Mouse (Mus musculus) embryonic stem cell, embryonic (primary cell): ENCODE results near the gene Ebf1.
"Not testable (repeated sequence)": the region's sequence is repeated elsewhere in the genome, so short reads cannot be mapped to it uniquely, and the experiment has no call there.

ENCODE experiments used
- CTCF ChIA-PET, 4 experiments: fragments of 300-600 bp in 2 of 4; fragments of 350-600 bp in 2 of 4; sonication (Branson Sonifier 250); formaldehyde crosslinking; loops; one replicate each; lab custom pipeline; 2022; ENCODE audit warnings: inconsistent platforms in 2 of 4; lab: Charles Lee
- POLR2A ChIA-PET, 4 experiments: fragments of 300-600 bp in 2 of 4; fragments of 350-600 bp in 2 of 4; sonication (Branson Sonifier 250); formaldehyde crosslinking; loops; one replicate each; lab custom pipeline; 2022; ENCODE audit warnings: antibody characterized with exemption in 4 of 4, inconsistent platforms in 1 of 4; lab: Charles Lee

Ebf1 gene

GRCm38 (mm10) chr11:44616788-44617712 lies at the start of gene Ebf1:
Gene Ebf1, plus strand, starts transcription at chr11:44617317.
- POLR2A ChIA-PET = interaction anchor here in 3 of 4 experiments (0.7 to 1.5 kb wide), 26 partner anchors 9 to 717 kb away, joined by 3 to 11 read pairs (median 4); no protein-coding TSS in a partner anchor
- CTCF ChIA-PET = interaction anchor here in 1 of 4 experiments (0.7 to 1.0 kb wide), 3 partner anchors 216 to 1603 kb away, joined by 3 to 6 read pairs (median 3); no protein-coding TSS in a partner anchor

GRCm38 (mm10) chr11:44570336-44570735 lies 46.8 kb upstream of the Ebf1 start:
- POLR2A ChIA-PET = not testable (repeated sequence)
- CTCF ChIA-PET = interaction anchor here in 2 of 4 experiments (0.7 to 1.1 kb wide), 2 partner anchors 11 to 117 kb away, joined by 3 read pairs; no protein-coding TSS in a partner anchor

- CTCF ChIA-PET = interaction anchor here in 2 of 4 experiments (0.8 to 1.0 kb wide), 2 partner anchors 8 to 9 kb away, joined by 3 to 4 read pairs; no protein-coding TSS in a partner anchor
- POLR2A ChIA-PET = no interaction called here
Observed at GRCm38 (mm10) chr11:44572781-44573180, 44.3 kb upstream of the Ebf1 start.

GRCm38 (mm10) chr11:44573396-44573795 lies 43.7 kb upstream of the Ebf1 start:
- ChIA-PET POLR2A (no interaction called here), CTCF (interaction anchor here in 1 of 4 experiments (0.8 kb wide), 1 partner anchor 8 kb away, joined by 4 read pairs; no protein-coding TSS in a partner anchor)

GRCm38 (mm10) chr11:44574391-44574790 lies 42.7 kb upstream of the Ebf1 start:
- CTCF ChIA-PET = no interaction called here
- POLR2A ChIA-PET = interaction anchor here in 1 of 4 experiments (1.1 to 1.5 kb wide), 2 partner anchors 9 to 18 kb away, joined by 3 read pairs; no protein-coding TSS in a partner anchor

GRCm38 (mm10) chr11:44574820-44575219 lies 42.3 kb upstream of the Ebf1 start:
- ChIA-PET POLR2A (interaction anchor here in 1 of 4 experiments (1.1 to 1.5 kb wide), 2 partner anchors 10 to 18 kb away, joined by 3 read pairs; no protein-coding TSS in a partner anchor), CTCF (no interaction called here)

GRCm38 (mm10) chr11:44577911-44578310 lies 39.2 kb upstream of the Ebf1 start:
- POLR2A ChIA-PET = interaction anchor here in 1 of 4 experiments (1.1 to 1.2 kb wide), 2 partner anchors 9 to 18 kb away, joined by 3 read pairs; no protein-coding TSS in a partner anchor
- CTCF ChIA-PET = interaction anchor here in 3 of 4 experiments (0.6 to 0.7 kb wide), 3 partner anchors 60 to 1160 kb away, joined by 3 to 4 read pairs (median 4); no protein-coding TSS in a partner anchor

GRCm38 (mm10) chr11:44581277-44581683 lies 35.8 kb upstream of the Ebf1 start:
- ChIA-PET CTCF (interaction anchor here (0.6 to 1.6 kb wide), 50 partner anchors 8 to 1724 kb away, joined by 3 to 16 read pairs (median 4); partner anchors contain the start of genes Il12b (in 1 of the 4), Rnf145 (in 1 of the 4) and Ublcp1 (in 1 of the 4)), POLR2A (interaction anchor here (0.6 to 1.2 kb wide), 8 partner anchors 30 to 1148 kb away, joined by 3 to 7 read pairs (median 4); no protein-coding TSS in a partner anchor)

- ChIA-PET POLR2A (interaction anchor here in 2 of 4 experiments (0.6 to 1.0 kb wide), 3 partner anchors 8 to 530 kb away, joined by 3 to 4 read pairs (median 4); no protein-coding TSS in a partner anchor), CTCF (interaction anchor here (0.6 to 0.8 kb wide), 5 partner anchors 7 to 1043 kb away, joined by 3 to 7 read pairs (median 4); no protein-coding TSS in a partner anchor)
Observed at GRCm38 (mm10) chr11:44586047-44586696, 30.9 kb upstream of the Ebf1 start.

- CTCF ChIA-PET = interaction anchor here in 2 of 4 experiments (0.7 to 1.4 kb wide), 2 partner anchors 12 to 19 kb away, joined by 3 to 6 read pairs; no protein-coding TSS in a partner anchor
- POLR2A ChIA-PET = interaction anchor here in 1 of 4 experiments (1.4 kb wide), 1 partner anchor 19 kb away, joined by 3 read pairs; no protein-coding TSS in a partner anchor
Observed at GRCm38 (mm10) chr11:44593016-44593415, 24.1 kb upstream of the Ebf1 start.

GRCm38 (mm10) chr11:44594768-44595167 lies 22.3 kb upstream of the Ebf1 start:
- ChIA-PET POLR2A (no interaction called here), CTCF (interaction anchor here in 1 of 4 experiments (0.6 kb wide), 1 partner anchor 1333 kb away, joined by 7 read pairs; no protein-coding TSS in a partner anchor)

- POLR2A ChIA-PET = interaction anchor here in 2 of 4 experiments (0.6 to 1.3 kb wide), 3 partner anchors 384 to 606 kb away, joined by 3 read pairs; no protein-coding TSS in a partner anchor
- CTCF ChIA-PET = interaction anchor here in 1 of 4 experiments (0.8 kb wide), 1 partner anchor 26 kb away, joined by 3 read pairs; no protein-coding TSS in a partner anchor
Observed at GRCm38 (mm10) chr11:44606881-44607280, 10.2 kb upstream of the Ebf1 start.

GRCm38 (mm10) chr11:44608646-44609045 lies 8.5 kb upstream of the Ebf1 start:
- ChIA-PET CTCF (interaction anchor here in 1 of 4 experiments (0.7 kb wide), 1 partner anchor 929 kb away, joined by 7 read pairs; no protein-coding TSS in a partner anchor), POLR2A (interaction anchor here in 1 of 4 experiments (0.6 to 0.7 kb wide), 3 partner anchors 100 to 851 kb away, joined by 3 read pairs; no protein-coding TSS in a partner anchor)

GRCm38 (mm10) chr11:44610971-44611781 lies 5.9 kb upstream of the Ebf1 start:
- POLR2A ChIA-PET = interaction anchor here in 3 of 4 experiments (0.5 to 3.6 kb wide), 16 partner anchors 10 to 397 kb away, joined by 3 to 18 read pairs (median 3); no protein-coding TSS in a partner anchor
- CTCF ChIA-PET = interaction anchor here (0.5 to 3.0 kb wide), 36 partner anchors 8 to 1316 kb away, joined by 3 to 17 read pairs (median 5); no protein-coding TSS in a partner anchor

- CTCF ChIA-PET = interaction anchor here (0.6 to 3.0 kb wide), 23 partner anchors 8 to 1625 kb away, joined by 3 to 16 read pairs (median 6); no protein-coding TSS in a partner anchor
- POLR2A ChIA-PET = interaction anchor here (0.6 to 3.6 kb wide), 22 partner anchors 9 to 1186 kb away, joined by 3 to 18 read pairs (median 3); partner anchors contain the start of gene Pttg1 (in 1 of the 4)
Observed at GRCm38 (mm10) chr11:44612156-44612555, 5.0 kb upstream of the Ebf1 start.
